Mouse (Mus musculus) heart, adult 18-20 months (tissue): ENCODE measurements around the gene Ocel1. TPM values are rescaled to one million over a fixed set of nuclear protein-coding genes. Genes with fewer than 3 reads are reported as not detected.

Source experiments
- DNase-seq, 2 experiments: peaks; one replicate each; pipeline ENCODE4 v3.0.0; 2021 to 2022; ENCODE audit warnings: mixed read lengths in 1 of 2
- total RNA-seq, 2 experiments: library from RNA; stranded (reverse); gene quantifications; 2 replicates each; pipeline ENCODE4 v1.2.3; 2021

Gene Ocel1
- total RNA-seq, 2 experiments from 2014 or later = 14.2 to 14.9 TPM

- no peak for DNase-seq
Observed at GRCm38 (mm10) chr8:71379512-71380075, 8.5 kb downstream of the Ocel1 start.

GRCm38 (mm10) chr8:71380178-71381171, 9.4 kb downstream of the Ocel1 start:
- peak in 1 of 2 experiments; percentile 64 for DNase-seq

- peak; percentile 80 to 85 for DNase-seq
Observed at GRCm38 (mm10) chr8:71381421-71381970, 10.4 kb downstream of the Ocel1 start, which contains the start of gene Nr2f6. Gene Nr2f6, minus strand, starts transcription at chr8:71381960.

DNA sequence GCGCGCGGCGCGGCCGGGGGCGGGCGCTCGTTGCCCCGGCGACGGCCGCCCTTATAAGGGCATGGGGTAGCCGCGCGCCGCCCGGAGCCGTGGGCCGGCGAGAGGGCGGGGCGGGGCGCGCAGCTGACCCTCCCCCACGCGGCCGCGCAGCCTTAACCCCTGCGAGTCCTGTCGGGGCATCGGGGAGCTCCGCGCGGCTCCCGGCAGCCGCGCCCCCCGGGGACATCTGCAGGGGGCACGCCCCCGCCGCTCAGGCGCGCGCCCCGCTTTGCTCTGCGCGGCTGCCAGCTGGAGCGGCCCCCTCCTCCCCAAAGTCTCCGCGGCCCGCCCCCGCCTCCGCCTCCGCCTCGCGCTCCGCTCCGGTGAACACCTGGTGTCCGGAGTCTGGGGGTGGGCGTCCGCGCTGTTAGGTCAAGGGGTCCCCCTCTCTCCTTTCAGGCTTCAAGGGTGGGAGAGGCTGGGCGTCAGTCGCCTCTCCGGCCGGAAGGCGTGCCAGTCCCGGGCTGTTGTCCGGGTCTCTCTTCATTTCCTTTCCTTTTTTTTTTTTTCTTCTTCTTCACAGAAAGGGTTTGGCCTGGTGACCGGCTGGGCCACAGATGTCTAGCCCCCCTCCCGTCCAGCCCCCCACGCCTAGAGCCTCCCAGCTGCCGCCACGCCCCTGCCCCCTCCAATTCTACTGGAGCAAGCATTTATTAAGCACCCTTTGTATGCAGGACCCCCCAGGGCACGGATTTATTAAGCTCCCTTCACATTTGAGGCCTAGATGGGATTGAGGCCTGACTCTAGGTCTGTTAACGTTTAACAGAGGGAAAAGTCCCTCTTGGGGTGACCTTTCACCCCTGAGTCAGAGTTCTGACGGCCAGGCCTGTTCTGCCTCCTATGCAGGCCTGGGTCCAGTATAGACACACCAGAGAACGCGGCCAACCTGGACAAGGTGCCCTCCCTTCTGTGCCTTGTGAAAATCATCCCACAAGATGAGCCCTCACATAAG, 11.2 kb downstream of the Ocel1 start:
- DNase-seq = peak; percentile 61 to 92

DNA sequence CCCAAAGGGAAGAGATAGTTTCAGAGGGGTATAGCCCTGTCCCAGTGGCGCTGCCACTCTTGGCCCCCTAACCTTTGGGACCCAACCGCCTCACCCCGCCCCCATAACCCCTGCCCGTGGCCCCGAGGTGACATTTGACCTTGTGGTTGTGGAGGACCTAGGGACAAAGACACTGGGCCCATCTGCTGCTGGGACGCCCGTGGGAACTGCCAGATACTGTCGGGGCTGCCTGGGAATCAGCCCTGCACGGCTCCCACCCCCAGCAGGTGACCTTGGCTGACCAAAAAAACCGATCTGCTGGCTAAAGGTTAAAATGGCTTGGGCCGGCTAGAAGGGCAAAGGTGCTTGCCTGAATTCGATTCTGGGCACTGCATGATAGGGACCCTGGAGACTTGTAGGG, 12.3 kb downstream of the Ocel1 start:
- no peak for DNase-seq

- no peak for DNase-seq
Observed at GRCm38 (mm10) chr8:71383860-71384259, 12.8 kb downstream of the Ocel1 start.

DNA sequence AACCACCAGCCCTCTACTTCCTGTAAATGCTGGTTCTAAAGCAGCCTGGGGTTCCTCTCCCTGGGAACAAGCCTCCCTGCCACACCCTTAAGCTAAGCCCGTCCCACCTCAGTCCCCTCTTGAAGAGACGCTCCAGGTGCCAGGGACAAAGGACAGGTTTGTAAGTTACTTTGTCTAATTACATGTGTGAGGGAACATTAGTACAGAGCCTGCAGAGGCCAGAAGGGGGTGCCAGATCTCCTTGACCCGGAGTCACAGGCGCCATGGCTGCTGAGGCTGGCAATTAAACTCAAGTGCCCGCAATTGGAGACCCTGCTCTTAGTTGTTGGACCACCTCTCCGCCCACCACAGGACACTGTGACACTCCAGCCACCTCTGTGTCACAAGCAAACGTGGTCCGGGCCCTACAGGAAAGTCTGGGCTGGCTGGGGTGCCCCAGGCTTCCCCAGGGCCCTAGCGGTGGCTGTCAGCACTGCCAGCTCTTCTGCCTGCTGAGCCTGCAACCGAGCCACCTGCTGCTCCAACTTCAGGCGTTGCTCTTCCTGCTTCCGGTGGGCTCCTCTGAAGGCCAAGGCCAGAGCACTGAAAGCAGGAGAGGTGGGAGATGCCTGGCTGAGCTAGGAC, 14.2 kb downstream of the Ocel1 start:
- no peak for DNase-seq

DNA sequence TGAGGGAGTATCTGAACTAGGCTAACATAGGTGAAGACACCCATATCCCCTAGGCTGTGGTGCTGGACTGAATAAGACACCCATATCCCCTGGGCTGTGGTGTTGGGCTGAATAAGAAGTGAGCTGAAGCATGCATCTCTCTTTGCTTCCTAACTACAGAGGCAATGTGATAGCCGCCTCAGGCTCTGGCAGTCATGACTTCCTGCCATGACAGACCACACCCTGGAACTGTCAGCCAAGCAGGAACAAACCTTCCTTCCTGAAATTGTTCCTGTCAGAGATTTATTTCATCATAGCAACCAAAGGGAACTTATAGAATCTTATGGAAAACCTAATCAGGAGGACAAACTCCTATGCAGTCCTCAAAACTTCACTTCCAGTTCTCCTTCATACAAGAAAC, 17.2 kb downstream of the Ocel1 start:
- DNase-seq = peak in 1 of 2 experiments; percentile 63

GRCm38 (mm10) chr8:71391696-71392095, 20.6 kb downstream of the Ocel1 start:
- DNase-seq = peak in 1 of 2 experiments; percentile 0

GRCm38 (mm10) chr8:71392391-71392790, 21.3 kb downstream of the Ocel1 start:
- DNase-seq = no peak

- peak; percentile 3 to 12 for DNase-seq
Observed at GRCm38 (mm10) chr8:71392871-71393270, 21.8 kb downstream of the Ocel1 start.

- peak; percentile 3 to 8 for DNase-seq
Observed at GRCm38 (mm10) chr8:71394481-71394880, 23.4 kb downstream of the Ocel1 start.

GRCm38 (mm10) chr8:71395071-71395470, 24.0 kb downstream of the Ocel1 start:
- DNase-seq = peak; percentile 10 to 29

DNA sequence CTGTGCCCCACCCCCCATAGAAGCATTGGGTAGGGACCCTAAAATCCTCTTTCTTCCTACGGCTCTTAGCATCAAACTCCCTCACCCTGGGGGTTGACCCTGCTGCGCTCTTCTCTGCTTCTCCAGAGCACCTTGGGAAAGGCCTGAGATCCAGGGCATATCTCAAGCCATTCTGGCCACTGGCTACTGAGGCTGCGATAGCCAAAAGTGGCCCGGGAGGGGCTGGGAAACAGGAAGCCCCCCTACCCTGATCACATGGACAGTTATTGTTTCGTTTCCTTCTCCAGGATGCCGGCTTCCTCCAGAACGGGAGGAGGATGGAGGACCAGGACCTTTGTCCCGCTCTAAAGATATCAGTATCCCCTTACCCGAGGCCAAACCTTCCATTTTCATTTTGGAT, 24.5 kb downstream of the Ocel1 start, which contains the start of gene Ushbp1:
Gene Ushbp1 (minus strand): TSS at position 174 of the 400 bp plus-strand sequence.
- DNase-seq = peak; percentile 64 to 86

GRCm38 (mm10) chr8:71396639-71397305, 25.7 kb downstream of the Ocel1 start, which contains the start of gene Babam1:
Gene Babam1, plus strand, starts transcription at chr8:71396861.
- DNase-seq = peak; percentile 94 to 98

DNA sequence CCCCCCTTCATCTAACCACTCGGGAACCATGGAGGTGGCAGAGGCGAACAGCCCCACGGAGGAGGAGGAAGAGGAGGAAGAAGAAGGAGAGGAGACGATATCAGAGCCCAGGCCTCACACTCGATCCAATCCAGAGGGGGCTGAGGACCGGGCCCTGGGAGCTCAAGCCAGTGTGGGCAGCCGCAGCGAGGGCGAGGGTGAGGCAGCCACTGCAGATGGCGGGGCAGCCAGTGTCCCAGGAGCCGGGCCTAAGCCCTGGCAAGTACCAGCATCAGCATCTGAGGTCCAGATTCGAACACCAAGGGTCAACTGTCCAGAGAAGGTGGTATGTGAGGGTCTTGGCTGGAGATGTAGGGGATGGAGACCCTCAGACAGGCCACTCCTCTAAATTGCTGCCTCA, 26.6 kb downstream of the Ocel1 start:
- DNase-seq = no peak

- DNase-seq = no peak
Observed at GRCm38 (mm10) chr8:71400826-71401225, 29.7 kb downstream of the Ocel1 start.

- DNase-seq = no peak
Observed at GRCm38 (mm10) chr8:71401454-71401853, 30.4 kb downstream of the Ocel1 start.

- no peak for DNase-seq
Observed at GRCm38 (mm10) chr8:71402446-71402964, 31.4 kb downstream of the Ocel1 start.
